Mouse (Mus musculus) embryonic stem cell, embryonic (primary cell): ENCODE measurements at regions not wholly inside any gene's neighbourhood (a gene's known extent, or its start where the extent isn't known, plus 50 kb on each side); places are given as distances from the start of the nearest gene placed in this dataset.

ENCODE experiments used
- CTCF ChIA-PET, 4 experiments: fragments of 300-600 bp in 2 of 4; fragments of 350-600 bp in 2 of 4; sonication (Branson Sonifier 250); formaldehyde crosslinking; loops; one replicate each; lab custom pipeline; 2022; ENCODE audit warnings: inconsistent platforms in 2 of 4; lab: Charles Lee
- POLR2A ChIA-PET, 4 experiments: fragments of 300-600 bp in 2 of 4; fragments of 350-600 bp in 2 of 4; sonication (Branson Sonifier 250); formaldehyde crosslinking; loops; one replicate each; lab custom pipeline; 2022; ENCODE audit warnings: antibody characterized with exemption in 4 of 4, inconsistent platforms in 1 of 4; lab: Charles Lee

- CTCF ChIA-PET: interaction anchor here in 1 of 4 experiments (0.7 kb wide), 1 partner anchor 570 kb away, joined by 4 read pairs; no protein-coding TSS in a partner anchor
- POLR2A ChIA-PET: no interaction called here
These were observed 1725.5 kb downstream of the Pcdh9 start for GRCm38 (mm10) chr14:92165006-92165405.
